Mouse (Mus musculus) embryonic facial prominence, embryonic 10.5 days (tissue): ENCODE data around the gene Slc19a3. TPM values are rescaled to one million over a fixed set of nuclear protein-coding genes. Genes with fewer than 3 reads are reported as not detected.
"Not testable (repeated sequence)": the region's sequence is repeated elsewhere in the genome, so short reads cannot be mapped to it uniquely, and the experiment has no call there.

Source experiments
- DNase-seq: peaks from one replicate; pipeline ENCODE4 v3.0.0-alpha.2; 2017; ENCODE audit warnings: low spot score
- H3K27ac ChIP-seq: fragments of 300-500 bp; sonication (generic); replicated peaks from 2 replicates; pipeline ENCODE4 v1.5.1; 2016; ENCODE audit warnings: mild to moderate bottlenecking
- H3K27me3 ChIP-seq: fragments of 300-500 bp; sonication (generic); replicated peaks from 2 replicates; pipeline ENCODE4 v1.6.1; 2016; ENCODE audit warnings: low read depth, mild to moderate bottlenecking; ENCODE audit not compliant: poor library complexity, severe bottlenecking
- H3K36me3 ChIP-seq: fragments of 300-500 bp; sonication (generic); replicated peaks from 2 replicates; pipeline ENCODE4 v1.6.1; 2016; ENCODE audit warnings: mild to moderate bottlenecking, moderate library complexity
- H3K4me1 ChIP-seq: fragments of 300-500 bp; sonication (generic); 2 replicates; pipeline ENCODE4 v1.6.1; 2016
- H3K4me3 ChIP-seq: fragments of 300-500 bp; sonication (generic); 2 replicates; pipeline ENCODE4 v1.5.1; 2016; ENCODE audit warnings: mild to moderate bottlenecking, moderate library complexity
- H3K9me3 ChIP-seq: fragments of 300-500 bp; sonication (generic); 2 replicates; pipeline ENCODE4 v1.6.1; 2016; ENCODE audit warnings: mild to moderate bottlenecking
- WGBS: fragments of 180-500 bp; shearing (Covaris S2); methylation state at CpG from one replicate; pipeline ENCODE4 v1.1.7; 2016; 5-methylcytosine and 5-hydroxymethylcytosine counted together
- polyA plus RNA-seq: library from polyadenylated mRNA; unstranded; fragments of >200 nt; fragmentation: Nextera tagmentation; extraction: Ambion mirVana; gene quantifications from 2 replicates; pipeline ENCODE4 v1.2.1, GENCODE M21; 2016

Slc19a3 gene
- polyA plus RNA-seq, 1 experiment from 2014 or later = 0.25 TPM

DNA sequence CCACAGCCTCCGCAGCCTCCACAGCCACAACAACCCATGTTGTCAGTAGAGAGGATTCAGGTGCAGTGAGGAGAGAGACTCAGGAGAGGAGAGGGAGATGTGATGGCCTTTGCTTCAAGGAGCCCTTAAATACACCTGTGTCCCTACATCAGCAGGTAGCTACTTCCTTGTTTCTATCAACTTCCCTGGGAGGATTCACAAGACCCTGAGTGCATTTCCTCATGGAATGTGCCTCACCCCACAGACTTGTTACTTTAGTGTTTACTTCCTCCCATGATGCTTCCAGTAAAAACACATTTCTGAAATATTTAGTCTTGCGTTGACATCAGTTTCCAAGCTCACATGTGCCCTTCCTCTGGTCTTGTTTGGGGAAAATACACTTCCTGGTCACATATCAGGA lies 4.1 kb upstream of the Slc19a3 start, which contains the start of gene Krtap28-10:
Gene Krtap28-10 (minus strand): TSS at position 101 of the 400 bp plus-strand sequence.
- peaks cover 5% of the 10 kb centered on the region for H3K27me3 ChIP-seq
- no peak within 1 kb of the TSS for H3K27ac ChIP-seq
- H3K36me3 ChIP-seq = no peaks in the 10 kb centered on the region
- peaks cover 11% of the 10 kb centered on the region; the same call in 1 of the 2 replicates for H3K4me1 ChIP-seq
- DNase-seq = no peak
- no peak within 1 kb of the TSS for H3K4me3 ChIP-seq
- WGBS = 86% methylated on average over 2 of the region's 2 CpGs
- H3K9me3 ChIP-seq = no peaks in the 10 kb centered on the region

DNA sequence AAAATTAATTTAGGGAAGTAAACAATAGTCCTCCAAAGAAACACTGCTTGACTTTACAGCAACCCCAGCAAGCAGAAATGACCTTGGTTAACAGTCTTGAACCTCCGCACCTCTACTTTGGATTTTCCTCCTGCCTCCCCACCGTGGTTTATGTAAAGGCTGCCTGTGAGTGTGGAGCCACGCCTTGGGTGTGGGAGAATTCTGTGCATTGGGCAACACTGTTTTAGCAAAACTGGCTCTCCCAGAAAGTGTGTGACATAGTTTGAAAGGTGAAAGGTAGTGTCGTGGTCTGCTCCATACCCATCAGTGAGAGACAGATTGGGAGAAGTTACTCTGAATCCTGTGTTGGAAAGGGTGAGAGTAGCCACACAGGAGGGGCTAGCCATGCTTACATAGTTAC lies 832 bp upstream of the Slc19a3 start:
- peaks cover 11% of the 10 kb centered on the region; the same call in 1 of the 2 replicates for H3K4me1 ChIP-seq
- no peak overlapping the region for H3K27ac ChIP-seq
- no peak for DNase-seq
- H3K9me3 ChIP-seq = no peaks in the 10 kb centered on the region
- no peaks in the 10 kb centered on the region for H3K36me3 ChIP-seq
- WGBS = 78% methylated on average over 4 of the region's 4 CpGs
- peaks cover 3% of the 10 kb centered on the region; the same call in 1 of the 2 replicates for H3K27me3 ChIP-seq
- no peak overlapping the region for H3K4me3 ChIP-seq

DNA sequence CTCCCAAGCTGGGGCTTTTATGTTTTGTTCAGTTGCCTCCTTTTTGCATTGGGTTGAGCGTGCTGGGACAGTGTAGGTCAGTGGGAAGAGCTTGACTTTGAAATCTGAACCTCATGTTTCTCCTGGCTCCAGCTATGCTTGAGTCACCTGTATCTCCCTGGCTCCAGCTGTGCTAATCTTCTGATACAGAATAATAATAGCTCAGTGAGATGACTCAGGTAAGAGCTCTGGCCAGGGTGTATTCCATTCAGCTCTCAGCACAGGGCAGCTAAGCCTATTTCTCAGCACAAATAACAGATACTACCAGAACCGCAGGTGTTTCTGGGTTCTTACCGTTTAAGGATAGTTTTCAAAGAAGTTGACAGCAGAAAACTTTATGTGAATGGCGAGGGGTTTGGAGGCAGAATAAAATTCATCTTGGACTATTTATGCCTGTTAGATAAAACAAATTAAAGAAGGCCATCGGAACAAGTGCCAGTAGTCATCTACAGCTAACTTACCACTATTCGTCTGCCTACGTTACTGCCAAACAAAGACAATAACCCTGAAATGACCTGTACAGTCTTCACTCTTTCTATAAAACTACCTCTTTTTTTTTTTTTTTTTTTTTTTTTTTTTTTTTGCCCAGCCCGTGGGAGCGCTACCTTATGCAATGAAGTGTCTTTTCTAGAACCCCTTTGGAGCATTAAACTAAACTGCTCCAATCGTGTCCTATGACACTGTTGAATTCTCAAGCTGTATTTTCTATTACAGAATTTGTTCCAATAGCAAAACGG lies 1.2 kb downstream of the Slc19a3 start:
- peaks cover 11% of the 10 kb centered on the region; the same call in 1 of the 2 replicates for H3K4me1 ChIP-seq
- no peaks in the 10 kb centered on the region for H3K36me3 ChIP-seq
- H3K27ac ChIP-seq = no peak overlapping the region
- no peak overlapping the region for H3K4me3 ChIP-seq
- no peaks in the 10 kb centered on the region for H3K9me3 ChIP-seq
- peaks cover 3% of the 10 kb centered on the region; the same call in 1 of the 2 replicates for H3K27me3 ChIP-seq
- no peak for DNase-seq
- WGBS = 65% methylated on average over 11 of the region's 11 CpGs

DNA sequence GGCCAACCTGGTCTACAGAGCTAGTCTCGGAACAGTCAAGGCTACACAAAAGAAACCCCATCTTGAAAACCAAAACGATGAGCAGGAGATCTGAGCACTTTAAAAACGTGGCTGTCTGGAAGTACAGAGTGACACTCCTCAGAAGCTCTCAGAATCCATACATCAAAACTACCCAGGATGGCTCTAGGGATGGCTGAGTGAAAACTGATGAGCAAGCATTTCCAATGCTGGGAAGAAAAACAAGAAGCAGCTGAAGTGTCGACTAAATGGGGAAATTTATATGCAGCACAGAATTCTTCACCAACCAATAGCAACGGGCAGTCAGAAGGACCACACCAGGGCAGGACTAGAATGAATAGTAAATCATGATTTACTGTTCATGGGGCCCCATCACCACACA lies 3.7 kb downstream of the Slc19a3 start:
- peaks cover 11% of the 10 kb centered on the region; the same call in 1 of the 2 replicates for H3K4me1 ChIP-seq
- no peak overlapping the region for H3K4me3 ChIP-seq
- H3K27me3 ChIP-seq = 0 out of 2 replicates have a peak, but pooled peaks cover 3% of the 10 kb centered on the region
- H3K27ac ChIP-seq = no peak overlapping the region
- DNase-seq = no peak
- 75% methylated on average over 5 of the region's 5 CpGs for WGBS
- no peaks in the 10 kb centered on the region for H3K9me3 ChIP-seq
- no peaks in the 10 kb centered on the region for H3K36me3 ChIP-seq

- no peaks in the 10 kb centered on the region for H3K27me3 ChIP-seq
- no peak for DNase-seq
- WGBS = 93% methylated on average over 6 of the region's 6 CpGs
- H3K9me3 ChIP-seq = no peaks in the 10 kb centered on the region
- no peak overlapping the region for H3K4me3 ChIP-seq
- H3K27ac ChIP-seq = no peak overlapping the region
- no peaks in the 10 kb centered on the region for H3K36me3 ChIP-seq
- H3K4me1 ChIP-seq = peaks cover under 1% of the 10 kb centered on the region; the same call in 1 of the 2 replicates
Observed at GRCm38 (mm10) chr1:83032508-83032907, 5.7 kb downstream of the Slc19a3 start.

GRCm38 (mm10) chr1:83031950-83032349 lies 6.3 kb downstream of the Slc19a3 start:
- Histone ChIP-seq H3K4me3 (no peak overlapping the region), H3K36me3 (no peaks in the 10 kb centered on the region), H3K4me1 (no peaks in the 10 kb centered on the region; the same call in 1 of the 2 replicates), H3K27ac (no peak overlapping the region), H3K27me3 (no peaks in the 10 kb centered on the region), H3K9me3 (no peaks in the 10 kb centered on the region)
- DNase-seq = no peak
- 57% methylated on average over 1 of the region's 1 CpGs for WGBS

- Histone ChIP-seq H3K36me3 (no peaks in the 10 kb centered on the region), H3K9me3 (no peaks in the 10 kb centered on the region), H3K4me3 (no peak overlapping the region), H3K27ac (no peak overlapping the region), H3K4me1 (no peaks in the 10 kb centered on the region), H3K27me3 (no peaks in the 10 kb centered on the region)
- WGBS = 76% methylated on average over 1 of the region's 1 CpGs
- no peak for DNase-seq
Observed at GRCm38 (mm10) chr1:83016556-83016955, 21.7 kb downstream of the Slc19a3 start.

GRCm38 (mm10) chr1:83015329-83015879 lies 22.8 kb downstream of the Slc19a3 start:
- no peak overlapping the region for H3K27ac ChIP-seq
- H3K36me3 ChIP-seq = no peaks in the 10 kb centered on the region
- 88% methylated on average over 10 of the region's 10 CpGs for WGBS
- H3K4me3 ChIP-seq = no peak overlapping the region
- no peak for DNase-seq
- no peaks in the 10 kb centered on the region for H3K27me3 ChIP-seq
- H3K4me1 ChIP-seq = no peaks in the 10 kb centered on the region
- H3K9me3 ChIP-seq = no peaks in the 10 kb centered on the region

- Histone ChIP-seq H3K4me3 (no peak overlapping the region), H3K36me3 (no peaks in the 10 kb centered on the region), H3K4me1 (no peaks in the 10 kb centered on the region), H3K27ac (no peak overlapping the region), H3K9me3 (no peaks in the 10 kb centered on the region), H3K27me3 (no peaks in the 10 kb centered on the region)
- no peak for DNase-seq
- 93% methylated on average over 3 of the region's 3 CpGs for WGBS
Observed at GRCm38 (mm10) chr1:83014477-83014876, 23.8 kb downstream of the Slc19a3 start.

- Histone ChIP-seq H3K4me1 (no peaks in the 10 kb centered on the region), H3K4me3 (no peak overlapping the region), H3K27me3 (no peaks in the 10 kb centered on the region), H3K9me3 (no peaks in the 10 kb centered on the region), H3K36me3 (no peaks in the 10 kb centered on the region), H3K27ac (no peak overlapping the region)
- 80% methylated on average over 6 of the region's 6 CpGs for WGBS
- DNase-seq = no peak
Observed at GRCm38 (mm10) chr1:83007471-83007870, 30.8 kb downstream of the Slc19a3 start.

- no peaks in the 10 kb centered on the region for H3K27me3 ChIP-seq
- WGBS = 85% methylated on average over 8 of the region's 8 CpGs
- no peaks in the 10 kb centered on the region for H3K9me3 ChIP-seq
- H3K4me3 ChIP-seq = no peak overlapping the region
- no peaks in the 10 kb centered on the region for H3K4me1 ChIP-seq
- H3K27ac ChIP-seq = no peak overlapping the region
- H3K36me3 ChIP-seq = no peaks in the 10 kb centered on the region
- DNase-seq = no peak
Observed at GRCm38 (mm10) chr1:83006218-83007179, 31.7 kb downstream of the Slc19a3 start.

DNA sequence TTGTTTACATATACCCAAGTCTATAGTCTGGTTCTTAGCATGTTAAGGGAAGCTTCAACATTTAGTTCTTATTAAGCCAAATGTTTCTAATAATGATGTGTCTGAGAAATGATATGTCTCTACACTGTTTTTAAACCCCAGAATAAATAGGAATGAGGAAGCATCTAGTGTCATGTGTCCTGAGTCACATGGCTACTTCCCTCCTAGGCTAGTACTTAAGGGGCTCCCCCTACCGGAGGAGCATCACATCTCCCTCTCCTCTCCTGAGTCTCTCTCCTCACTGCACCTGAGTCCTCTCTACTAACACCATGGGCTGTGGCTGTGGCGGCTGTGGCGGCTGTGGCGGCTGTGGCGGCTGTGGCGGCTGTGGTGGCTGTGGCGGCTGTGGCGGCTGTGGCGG lies 37.9 kb downstream of the Slc19a3 start, which contains the start of gene Gm47959:
Gene Gm47959 (plus strand): TSS at position 243 of the 400 bp plus-strand sequence.
- not testable (repeated sequence) for H3K27me3 ChIP-seq, H3K9me3 ChIP-seq, DNase-seq, H3K36me3 ChIP-seq, H3K4me3 ChIP-seq, H3K4me1 ChIP-seq, H3K27ac ChIP-seq
- 90% methylated on average over 9 of the region's 9 CpGs for WGBS
